ENCODE assay signal across 27 mouse cellular contexts in genomic region chr11:93757825-93758224, GRCm38 (mm10).
A peak's percentile ranks its signal among the peaks of the same experiment; 100 is the strongest.
DNase-seq lines count a peak whose midpoint lies in the region; ATAC-seq and TF ChIP-seq lines count a peak whose summit lies in the region.
"Had no signal": no experiment of that assay in that cellular context is flagged by ENCODE, and none has a peak within 500 bp of the region (broad histone marks: within the 10 kb centered on the region; RNA-seq: fewer than 3 reads in every experiment).

No protein-coding gene starts in this region.

- TF ChIP-seq CTCF in kidney, postnatal 0 days (IDR thresholded peaks at IDR 0.05; ENCODE audit: low read depth): no peak

- intact Hi-C loops in heart, postnatal 14 days (cut with DNase I): no loop called here

- H3K27me3 ChIP-seq in kidney, postnatal 0 days (ENCODE audit: insufficient read depth, low read length): no peaks in the 10 kb centered on the region
- no peaks in the 10 kb centered on the region for H3K27me3 ChIP-seq in kidney, embryonic 16.5 days (ENCODE audit: insufficient read depth, low read length)
- H3K27me3 ChIP-seq: embryonic facial prominence, embryonic 13.5 days; embryonic facial prominence, embryonic 15.5 days; forebrain, embryonic 12.5 days; forebrain, embryonic 15.5 days had no signal

- no peaks in the 10 kb centered on the region for H3K36me3 ChIP-seq in kidney, postnatal 0 days (ENCODE audit: insufficient read depth, low read length)
- no peaks in the 10 kb centered on the region for H3K36me3 ChIP-seq in kidney, embryonic 16.5 days (ENCODE audit: insufficient read depth, low read length)
- H3K36me3 ChIP-seq: embryonic facial prominence, embryonic 13.5 days; embryonic facial prominence, embryonic 15.5 days; forebrain, embryonic 10.5 days; forebrain, embryonic 12.5 days; forebrain, embryonic 15.5 days had no signal

- no peak overlapping the region for H3K4me3 ChIP-seq in kidney, postnatal 0 days (replicated peaks; ENCODE audit: low read depth, low read length)
- H3K4me3 ChIP-seq in kidney, embryonic 16.5 days (ENCODE audit: low read length): no peak overlapping the region
- H3K4me3 ChIP-seq: embryonic facial prominence, embryonic 13.5 days; embryonic facial prominence, embryonic 15.5 days; erythroblast, embryonic 14.5 days; forebrain, embryonic 10.5 days; forebrain, embryonic 12.5 days; forebrain, embryonic 15.5 days had no signal

- WGBS in kidney, postnatal 0 days: 63% methylated on average over 7 of the region's 7 CpGs
- WGBS in kidney, embryonic 16.5 days: 59% methylated on average over 7 of the region's 7 CpGs
- WGBS in large intestine, adult 2 months: 56% methylated on average over 7 of the region's 7 CpGs

- ATAC-seq in kidney, postnatal 0 days (replicated peaks; ENCODE audit: low FRiP score, low read depth): no peak
- no peak for ATAC-seq in kidney, embryonic 16.5 days (ENCODE audit: low FRiP score, low TSS enrichment)
- ATAC-seq: activated CD4-positive, CD25-positive, alpha-beta regulatory T cell, adult 4 months; CD4-positive, CD25-positive, alpha-beta regulatory T cell, adult 4 months; forebrain, embryonic 15.5 days; forebrain, postnatal 0 days; Patski had no signal

- H3K4me1 ChIP-seq in kidney, postnatal 0 days (replicated peaks; ENCODE audit: insufficient read depth, low read length): no peaks in the 10 kb centered on the region
- no peaks in the 10 kb centered on the region for H3K4me1 ChIP-seq in kidney, embryonic 16.5 days (ENCODE audit: insufficient read depth, low read length)
- H3K4me1 ChIP-seq: embryonic facial prominence, embryonic 15.5 days; forebrain, embryonic 10.5 days; forebrain, embryonic 12.5 days; forebrain, embryonic 15.5 days had no signal

- no peaks in the 10 kb centered on the region for H3K9me3 ChIP-seq in kidney, postnatal 0 days (replicated peaks; ENCODE audit: low read length)
- no peaks in the 10 kb centered on the region for H3K9me3 ChIP-seq in kidney, embryonic 16.5 days (ENCODE audit: low read length)
- H3K9me3 ChIP-seq: embryonic facial prominence, embryonic 13.5 days; embryonic facial prominence, embryonic 15.5 days; forebrain, embryonic 10.5 days; forebrain, embryonic 12.5 days; forebrain, embryonic 15.5 days had no signal

- H3K9ac ChIP-seq in kidney, postnatal 0 days (ENCODE audit: low read depth, low read length): no peak overlapping the region
- H3K9ac ChIP-seq in kidney, embryonic 16.5 days (replicated peaks; ENCODE audit: low read length): no peak overlapping the region
- H3K9ac ChIP-seq: embryonic facial prominence, embryonic 13.5 days; embryonic facial prominence, embryonic 15.5 days; forebrain, embryonic 12.5 days; forebrain, embryonic 15.5 days; forebrain, postnatal 0 days had no signal

- DNase-seq in heart, adult 11 months: peak; percentile 2
- no peak for DNase-seq in heart, postnatal 14 days
- DNase-seq in kidney, postnatal 0 days (ENCODE audit: low spot score): peak; percentile 3
- DNase-seq in large intestine, adult 2 months (ENCODE audit: low read depth, low spot score): peak; percentile 14
- no peak for DNase-seq in gastrocnemius, adult 8-10 months (ENCODE audit: low spot score in 2 of 2)
- DNase-seq: adrenal gland, adult 2 months; adrenal gland, postnatal 10 days; adrenal gland, postnatal 25 days; B cell, adult 2 months; cerebellum, adult 11 months; cerebellum, adult 18-20 months; cerebellum, adult 8-10 months; cerebellum, adult 9-11 months; cerebellum, postnatal 14 days; cerebellum, postnatal 36 days; embryo, embryonic 11 days; forebrain, postnatal 0 days had no signal

- H3K4me2 ChIP-seq in kidney, postnatal 0 days (ENCODE audit: low read length): no peak overlapping the region
- H3K4me2 ChIP-seq in kidney, embryonic 16.5 days (replicated peaks; ENCODE audit: low read depth, low read length): no peak overlapping the region
- H3K4me2 ChIP-seq: embryonic facial prominence, embryonic 13.5 days; embryonic facial prominence, embryonic 15.5 days; forebrain, embryonic 12.5 days; forebrain, embryonic 15.5 days had no signal

- no peak overlapping the region for H3K27ac ChIP-seq in kidney, postnatal 0 days
- H3K27ac ChIP-seq in kidney, embryonic 16.5 days (ENCODE audit: low read length): no peak overlapping the region
- H3K27ac ChIP-seq: embryonic facial prominence, embryonic 13.5 days; embryonic facial prominence, embryonic 15.5 days; forebrain, embryonic 10.5 days; forebrain, embryonic 12.5 days; forebrain, embryonic 15.5 days had no signal

Comparison
In these comparisons a context has a peak if more than half of its experiments do, and no peak if none do; other contexts are left out.
1. DNase-seq: peak in heart, adult 11 months (single experiment), kidney, postnatal 0 days (single experiment) and large intestine, adult 2 months (single experiment); none in heart, postnatal 14 days (0 of 2) and gastrocnemius, adult 8-10 months (0 of 2).